Mouse (Mus musculus) heart, adult 8-10 months (tissue): ENCODE data around the gene Ap1b1. TPM values are rescaled to one million over a fixed set of nuclear protein-coding genes. Genes with fewer than 3 reads are reported as not detected.

Source experiments
- DNase-seq: peaks from one replicate; pipeline ENCODE4 v3.0.0; 2022; ENCODE audit warnings: low spot score
- total RNA-seq, 4 experiments: library from RNA; stranded (reverse); gene quantifications; 2 replicates each; pipeline ENCODE4 v1.2.4; 2022

Ap1b1 gene
- total RNA-seq, 4 experiments from 2014 or later = 44.3 to 62.4 (median 54.2) TPM

- DNase-seq = no peak
Measured at GRCm38 (mm10) chr11:4984799-4985198, 1.8 kb upstream of the Ap1b1 start.

GRCm38 (mm10) chr11:4987487-4987852, 846 bp downstream of the Ap1b1 start:
- DNase-seq = no peak

- no peak for DNase-seq
Measured at GRCm38 (mm10) chr11:4989187-4989586, 2.6 kb downstream of the Ap1b1 start.

- no peak for DNase-seq
Measured at GRCm38 (mm10) chr11:4992471-4992870, 5.8 kb downstream of the Ap1b1 start.

GRCm38 (mm10) chr11:4995676-4996075, 9.1 kb downstream of the Ap1b1 start:
- DNase-seq = no peak

GRCm38 (mm10) chr11:4996621-4997199, 10.1 kb downstream of the Ap1b1 start:
- DNase-seq = no peak

GRCm38 (mm10) chr11:4998352-4998751, 11.7 kb downstream of the Ap1b1 start:
- DNase-seq = no peak

GRCm38 (mm10) chr11:4998762-4999161, 12.1 kb downstream of the Ap1b1 start:
- no peak for DNase-seq

GRCm38 (mm10) chr11:5000241-5000640, 13.6 kb downstream of the Ap1b1 start:
- no peak for DNase-seq

GRCm38 (mm10) chr11:5002826-5003225, 16.2 kb downstream of the Ap1b1 start:
- DNase-seq = no peak

- no peak for DNase-seq
Measured at GRCm38 (mm10) chr11:5005528-5005927, 18.9 kb downstream of the Ap1b1 start.

GRCm38 (mm10) chr11:5007186-5007585, 20.6 kb downstream of the Ap1b1 start:
- DNase-seq = no peak

GRCm38 (mm10) chr11:5008867-5009266, 22.2 kb downstream of the Ap1b1 start:
- DNase-seq = no peak

- DNase-seq = no peak
Measured at GRCm38 (mm10) chr11:5009354-5010074, 22.9 kb downstream of the Ap1b1 start.

- no peak for DNase-seq
Measured at GRCm38 (mm10) chr11:5010205-5010604, 23.6 kb downstream of the Ap1b1 start.

GRCm38 (mm10) chr11:5011480-5011879, 24.9 kb downstream of the Ap1b1 start:
- DNase-seq = no peak

GRCm38 (mm10) chr11:5012213-5012715, 25.6 kb downstream of the Ap1b1 start:
- DNase-seq = no peak

- DNase-seq = peak; percentile 64
Measured at GRCm38 (mm10) chr11:5015720-5016119, 29.1 kb downstream of the Ap1b1 start.

- DNase-seq = no peak
Measured at GRCm38 (mm10) chr11:5016286-5016685, 29.7 kb downstream of the Ap1b1 start.

GRCm38 (mm10) chr11:5017506-5017905, 30.9 kb downstream of the Ap1b1 start:
- DNase-seq = no peak

GRCm38 (mm10) chr11:5025108-5025507, 38.5 kb downstream of the Ap1b1 start:
- no peak for DNase-seq

- no peak for DNase-seq
Measured at GRCm38 (mm10) chr11:5028228-5028627, 41.6 kb downstream of the Ap1b1 start.

GRCm38 (mm10) chr11:5032706-5033105, 46.1 kb downstream of the Ap1b1 start:
- no peak for DNase-seq
